Mouse (Mus musculus) thymus, adult 2 months (tissue): ENCODE results near the gene Maml3.

Experiments used
- CTCF ChIP-seq: fragments of 200-500 bp; IDR thresholded peaks from 2 replicates; pipeline ENCODE4 v1.5.1; 2012; ENCODE audit warnings: mild to moderate bottlenecking, control low read depth, low read length, moderate library complexity, borderline replicate concordance; ENCODE audit not compliant: control insufficient read depth, poor library complexity, insufficient read depth; ENCODE audit errors: extremely low read depth
- POLR2A ChIP-seq: fragments of 200-500 bp; IDR thresholded peaks from 2 replicates; pipeline ENCODE4 v1.6.1; 2012; ENCODE audit warnings: mild to moderate bottlenecking, low read length, control low read depth, moderate library complexity; ENCODE audit not compliant: control insufficient read depth, poor library complexity, insufficient read depth; ENCODE audit errors: extremely low read depth

GRCm38 (mm10) chr3:51851596-51851995 lies 253.3 kb downstream of the Maml3 start:
- TF ChIP-seq POLR2A (no peak), CTCF (no peak)
